Mouse (Mus musculus) liver, embryonic 15.5 days (tissue): ENCODE measurements around the gene Abhd14b. TPM values are rescaled to one million over a fixed set of nuclear protein-coding genes. Genes with fewer than 3 reads are reported as not detected.

Experiments
- ATAC-seq: fragments of 200-750 bp; cut with Nextera tagmentation; 2 replicates; pipeline ENCODE4 v1.8.0; 2017; ENCODE audit warnings: moderate number of reproducible peaks, mild to moderate bottlenecking, moderate library complexity; ENCODE audit not compliant: insufficient read depth
- H3K27ac ChIP-seq: fragments of 300-500 bp; sonication (generic); replicated peaks from 2 replicates; pipeline ENCODE4 v1.5.1; 2015; ENCODE audit warnings: mild to moderate bottlenecking, inconsistent platforms
- H3K27me3 ChIP-seq: fragments of 300-500 bp; sonication (generic); 2 replicates; pipeline ENCODE4 v1.6.1; 2015; ENCODE audit warnings: mild to moderate bottlenecking, inconsistent platforms
- H3K36me3 ChIP-seq: fragments of 300-500 bp; sonication (generic); replicated peaks from 2 replicates; pipeline ENCODE4 v1.6.1; 2015; ENCODE audit warnings: moderate library complexity, mild to moderate bottlenecking, inconsistent platforms
- H3K4me1 ChIP-seq: fragments of 300-500 bp; sonication (generic); replicated peaks from 2 replicates; pipeline ENCODE4 v1.6.1; 2015; ENCODE audit warnings: inconsistent platforms
- H3K4me2 ChIP-seq: fragments of 300-500 bp; sonication (generic); 2 replicates; pipeline ENCODE4 v1.6.1; 2015; ENCODE audit warnings: moderate library complexity, mild to moderate bottlenecking, inconsistent platforms
- H3K4me3 ChIP-seq: fragments of 300-500 bp; sonication (generic); replicated peaks from 2 replicates; pipeline ENCODE4 v1.5.1; 2015; ENCODE audit warnings: mild to moderate bottlenecking, inconsistent platforms
- H3K9ac ChIP-seq: fragments of 300-500 bp; sonication (generic); 2 replicates; pipeline ENCODE4 v1.6.1; 2015; ENCODE audit warnings: moderate library complexity, mild to moderate bottlenecking, inconsistent platforms
- H3K9me3 ChIP-seq: fragments of 300-500 bp; sonication (generic); replicated peaks from 2 replicates; pipeline ENCODE4 v1.6.1; 2016; ENCODE audit warnings: inconsistent platforms
- WGBS: fragments of 180-500 bp; shearing (Covaris S2); methylation state at CpG from one replicate; pipeline ENCODE4 v1.1.7; 2015; ENCODE audit warnings: mixed read lengths; ENCODE audit not compliant: insufficient replicate concordance; 5-methylcytosine and 5-hydroxymethylcytosine counted together
- polyA plus RNA-seq: library from polyadenylated mRNA; unstranded; fragments of >200 nt; fragmentation: Nextera tagmentation; extraction: Ambion mirVana; gene quantifications from 2 replicates; pipeline ENCODE4 v1.2.1, GENCODE M21; 2015

Gene Abhd14b
- polyA plus RNA-seq, 1 experiment from 2014 or later: 29.0 TPM

DNA sequence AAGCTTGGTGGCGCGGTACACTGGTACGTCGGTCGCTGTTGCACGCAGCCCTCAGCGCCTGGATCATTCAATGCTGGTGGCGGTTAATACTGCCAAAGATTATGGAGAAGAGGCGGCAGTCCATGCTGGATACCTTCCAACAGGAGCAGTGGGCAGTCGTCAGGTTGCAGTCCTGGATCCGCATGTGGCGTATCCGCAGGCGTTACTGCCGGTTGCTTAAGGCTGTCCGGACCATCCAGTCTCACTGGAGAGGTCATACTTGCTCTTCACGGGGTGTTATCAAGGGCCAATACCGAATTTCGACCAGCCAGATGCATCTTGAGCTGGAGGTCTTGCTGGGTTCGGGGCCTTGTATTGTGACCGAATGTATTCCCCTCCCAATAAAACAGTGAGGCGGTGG is 54.6 kb downstream of the Abhd14b start:
- 75% methylated on average over 22 of the region's 22 CpGs for WGBS
- H3K27ac ChIP-seq: no peak overlapping the region
- no peaks in the 10 kb centered on the region for H3K27me3 ChIP-seq
- no peak for ATAC-seq
- H3K4me1 ChIP-seq: no peaks in the 10 kb centered on the region
- H3K4me3 ChIP-seq: no peak overlapping the region
- no peak overlapping the region for H3K4me2 ChIP-seq
- H3K36me3 ChIP-seq: no peaks in the 10 kb centered on the region
- no peaks in the 10 kb centered on the region for H3K9me3 ChIP-seq
- H3K9ac ChIP-seq: no peak overlapping the region

Other genes starting within 250 kb of the Abhd14b start
- 11.7 and 13.6 TPM in 2 replicates for gene Ppm1m, start 247.7 kb upstream of the Abhd14b start, polyA plus RNA-seq
- 23.5 and 23.8 TPM in 2 replicates for gene Twf2, start 244.4 kb upstream of the Abhd14b start, polyA plus RNA-seq
- 0.03 and 0.07 TPM in 2 replicates for gene Tlr9, start 224.9 kb upstream of the Abhd14b start, polyA plus RNA-seq
- 52.6 and 59.6 TPM in 2 replicates for gene Alas1, start 198.8 kb upstream of the Abhd14b start, polyA plus RNA-seq
- 23.1 and 25.1 TPM in 2 replicates for gene Poc1a, start 166.4 kb upstream of the Abhd14b start, polyA plus RNA-seq
- 3.4 and 5.1 TPM in 2 replicates for gene Dusp7, start 78.8 kb upstream of the Abhd14b start, polyA plus RNA-seq
- 454 and 516 TPM in 2 replicates for gene Rpl29, start 18.0 kb upstream of the Abhd14b start, polyA plus RNA-seq
- gene Acy1, start 9.1 kb upstream of the Abhd14b start, polyA plus RNA-seq: 32.4 and 35.5 TPM in 2 replicates
- 20.2 and 22.0 TPM in 2 replicates for gene Abhd14a, start 219 bp downstream of the Abhd14b start, polyA plus RNA-seq
- 7.4 and 9.1 TPM in 2 replicates for gene Pcbp4, start 5.8 kb downstream of the Abhd14b start, polyA plus RNA-seq
- not detected in 2 replicates for gene Gpr62, start 18.5 kb downstream of the Abhd14b start, polyA plus RNA-seq
- 20.8 and 24.5 TPM in 2 replicates for gene Rrp9, start 28.5 kb downstream of the Abhd14b start, polyA plus RNA-seq
- 1.4 TPM in 2 replicates for gene Parp3, start 29.5 kb downstream of the Abhd14b start, polyA plus RNA-seq
- not detected in 2 replicates for gene Iqcf1, start 52.5 kb downstream of the Abhd14b start, polyA plus RNA-seq
- not detected in 2 replicates for gene Iqcf5, start 67.1 kb downstream of the Abhd14b start, polyA plus RNA-seq
- gene Iqcf3, start 114.2 kb downstream of the Abhd14b start, polyA plus RNA-seq: not detected in 2 replicates
- gene Iqcf4, start 123.5 kb downstream of the Abhd14b start, polyA plus RNA-seq: not detected in 2 replicates
- gene Iqcf6, start 179.1 kb downstream of the Abhd14b start, polyA plus RNA-seq: not detected in 2 replicates
- not detected in 2 replicates for gene Grm2, start 208.6 kb downstream of the Abhd14b start, polyA plus RNA-seq
- gene Tex264, start 238.5 kb downstream of the Abhd14b start, polyA plus RNA-seq: 16.5 and 16.8 TPM in 2 replicates